Comparison of ENCODE assay signal across 8 mouse cellular contexts in the genomic region with DNA sequence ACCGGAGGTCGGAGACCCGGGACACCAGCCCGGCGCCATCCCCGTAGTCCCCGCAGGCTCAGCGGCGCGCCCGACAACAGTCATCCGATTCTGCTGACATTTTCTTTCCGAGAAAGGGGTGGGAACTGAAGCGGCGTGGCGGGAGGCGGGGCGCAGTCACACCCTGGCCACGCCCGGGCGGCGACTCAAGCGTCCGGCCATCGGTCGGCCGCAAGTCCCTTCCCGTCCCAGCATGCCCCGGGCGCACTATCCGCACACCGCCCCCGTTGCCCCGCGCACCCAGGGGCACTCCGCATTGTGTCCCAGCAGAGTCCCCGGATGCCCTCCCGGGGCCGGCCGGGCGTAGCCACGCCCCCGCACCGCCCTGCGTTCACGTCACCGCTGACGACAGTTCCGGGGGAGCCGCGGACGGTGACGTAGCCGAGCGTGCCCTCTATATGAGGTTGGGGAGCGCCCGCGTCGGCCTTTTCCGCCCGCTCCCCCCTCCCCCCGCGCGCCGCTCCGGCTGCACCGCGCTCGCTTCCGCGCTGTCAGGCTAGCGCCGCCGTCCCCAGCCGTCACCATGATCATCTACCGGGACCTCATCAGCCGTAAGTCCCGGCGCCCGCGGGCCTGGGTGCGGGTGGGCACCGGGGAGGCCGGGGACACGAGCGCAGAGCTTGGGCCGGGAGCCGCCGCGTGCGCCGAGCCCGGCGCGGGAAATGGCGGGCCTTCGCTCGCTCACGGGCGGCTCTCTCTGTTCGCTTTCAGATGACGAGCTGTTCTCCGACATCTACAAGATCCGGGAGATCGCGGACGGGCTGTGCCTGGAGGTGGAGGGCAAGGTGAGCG. TPM values are rescaled to one million over a fixed set of nuclear protein-coding genes. Genes with fewer than 3 reads are reported as not detected.
DNase-seq lines count a peak whose midpoint lies in the region; ATAC-seq lines count a peak whose summit lies in the region.

Gene Tpt1 (plus strand): TSS at position 227 of the 831 bp plus-strand sequence.

- H3K9ac ChIP-seq in hindbrain, embryonic 15.5 days = peak within 1 kb of the TSS; percentile 84

- H3K36me3 ChIP-seq in hindbrain, embryonic 15.5 days = peaks cover 33% of the 10 kb centered on the region

- ATAC-seq in hindbrain, embryonic 15.5 days (ENCODE audit: low FRiP score, low read depth) = peak; percentile 99

- peaks cover 28% of the 10 kb centered on the region for H3K4me1 ChIP-seq in hindbrain, embryonic 15.5 days (replicated peaks)

- no peaks in the 10 kb centered on the region for H3K9me3 ChIP-seq in hindbrain, embryonic 15.5 days

- no peaks in the 10 kb centered on the region for H3K27me3 ChIP-seq in hindbrain, embryonic 15.5 days

- under 1% methylated on average over 89 of the region's 108 CpGs for WGBS in hindbrain, embryonic 15.5 days

- peak; percentile 99 for DNase-seq in T-cell, adult 2 months (ENCODE audit: low spot score)
- DNase-seq in cerebellum, postnatal 36 days = peak; percentile 98 to 99
- DNase-seq in frontal cortex, postnatal 36 days (ENCODE audit: low spot score in 2 of 2) = peak; percentile 98 to 99
- DNase-seq in left cerebral cortex, adult 11 months (ENCODE audit: low spot score) = peak; percentile 98
- peak; percentile 100 for DNase-seq in lung, postnatal 4 days
- peak; percentile 99 for DNase-seq in retina, postnatal 7 days (ENCODE audit: low read depth, low spot score)
- peak; percentile 99 for DNase-seq in urinary bladder, adult 2 months (ENCODE audit: low spot score)

- H3K4me3 ChIP-seq in hindbrain, embryonic 15.5 days = peak within 1 kb of the TSS; percentile 66

- peak within 1 kb of the TSS; percentile 61 for H3K4me2 ChIP-seq in hindbrain, embryonic 15.5 days

- peak within 1 kb of the TSS; percentile 97 for H3K27ac ChIP-seq in hindbrain, embryonic 15.5 days (replicated peaks)

RNA-seq across cellular contexts. Expression of gene Tpt1, which starts in this region (rescaled TPM):
- polyA plus RNA-seq in hindbrain, embryonic 15.5 days (2015; fragmentation: Nextera tagmentation; extraction: Ambion mirVana) = 665 and 758 TPM in 2 replicates
- 2,550 and 3,005 TPM in 2 replicates for polyA plus RNA-seq in urinary bladder, adult 2 months (2012; rRNA removed)

Comparison
In these comparisons a context has a peak if more than half of its experiments do, and no peak if none do; other contexts are left out.
1. Peak in every context shown above with its lines: DNase-seq, ATAC-seq, H3K4me3 ChIP-seq and H3K27ac ChIP-seq.